Mouse (Mus musculus): ENCODE data around the gene Chst8. TPM values are rescaled to one million over a fixed set of nuclear protein-coding genes. Genes with fewer than 3 reads are reported as not detected.

Chst8 gene
- under 1 TPM; 0.25 to 0.65 TPM for total RNA-seq (2021)

- peak; percentile 79 to 80 for DNase-seq
- intact Hi-C loops (cut with DNase I) = no loop called here
These were observed at the start of gene Chst8 for GRCm38 (mm10) chr7:34812531-34813111. Gene Chst8 (minus strand): TSS chr7:34812711.

GRCm38 (mm10) chr7:34858291-34858690 lies 45.8 kb upstream of the Chst8 start:
- intact Hi-C loops (cut with DNase I) = loop anchor here (10.0 kb wide), 1 partner anchor 137 kb away; no protein-coding TSS in a partner anchor
- DNase-seq = no peak

- DNase-seq = peak in 1 of 2 experiments; percentile 3
- intact Hi-C loops (cut with DNase I) = loop anchor here (10.0 kb wide), 1 partner anchor 140 kb away; no protein-coding TSS in a partner anchor
These were observed 42.4 kb upstream of the Chst8 start for GRCm38 (mm10) chr7:34854781-34855352.

- intact Hi-C loops (cut with DNase I) = loop anchor here (10.0 kb wide), 1 partner anchor 141 kb away; no protein-coding TSS in a partner anchor
These were observed 40.9 kb upstream of the Chst8 start for GRCm38 (mm10) chr7:34853393-34853792.

GRCm38 (mm10) chr7:34849660-34850059 lies 37.1 kb upstream of the Chst8 start:
- DNase-seq = peak in 1 of 2 experiments; percentile 12
- intact Hi-C loops (cut with DNase I) = loop anchor here (10.0 kb wide), 2 partner anchors 145 to 325 kb away; no protein-coding TSS in a partner anchor

More at GRCm38 (mm10) chr7:34853393-34853792, 40.9 kb upstream of the Chst8 start:
- no peak for DNase-seq

- intact Hi-C loops (cut with DNase I) = loop anchor here (10.0 kb wide), 1 partner anchor 326 kb away; no protein-coding TSS in a partner anchor
These were observed 36.3 kb upstream of the Chst8 start for GRCm38 (mm10) chr7:34848811-34849210.

GRCm38 (mm10) chr7:34847900-34848299 lies 35.4 kb upstream of the Chst8 start:
- intact Hi-C loops (cut with DNase I) = loop anchor here (10.0 kb wide), 1 partner anchor 327 kb away; no protein-coding TSS in a partner anchor
- no peak for DNase-seq

More at GRCm38 (mm10) chr7:34848811-34849210, 36.3 kb upstream of the Chst8 start:
- no peak for DNase-seq

- intact Hi-C loops (cut with DNase I) = loop anchor here (10.0 kb wide), 1 partner anchor 327 kb away; no protein-coding TSS in a partner anchor
- no peak for DNase-seq
These were observed 34.9 kb upstream of the Chst8 start for GRCm38 (mm10) chr7:34847410-34847809.

GRCm38 (mm10) chr7:34838749-34839148 lies 26.2 kb upstream of the Chst8 start:
- intact Hi-C loops (cut with DNase I) = no loop called here
- DNase-seq = peak in 1 of 2 experiments; percentile 14

GRCm38 (mm10) chr7:34838231-34838630 lies 25.7 kb upstream of the Chst8 start:
- intact Hi-C loops (cut with DNase I) = no loop called here
- DNase-seq = peak; percentile 24 to 42

- intact Hi-C loops (cut with DNase I) = no loop called here
These were observed 13.9 kb upstream of the Chst8 start for GRCm38 (mm10) chr7:34826255-34826909.

GRCm38 (mm10) chr7:34821587-34821986 lies 9.1 kb upstream of the Chst8 start:
- no peak for DNase-seq
- intact Hi-C loops (cut with DNase I) = no loop called here

More at GRCm38 (mm10) chr7:34826255-34826909, 13.9 kb upstream of the Chst8 start:
- no peak for DNase-seq

- intact Hi-C loops (cut with DNase I) = no loop called here
- no peak for DNase-seq
These were observed 8.0 kb upstream of the Chst8 start for GRCm38 (mm10) chr7:34820554-34820953.

- intact Hi-C loops (cut with DNase I) = no loop called here
- DNase-seq = no peak
These were observed 7.3 kb upstream of the Chst8 start for GRCm38 (mm10) chr7:34819796-34820195.

GRCm38 (mm10) chr7:34818660-34819059 lies 6.1 kb upstream of the Chst8 start:
- intact Hi-C loops (cut with DNase I) = no loop called here

GRCm38 (mm10) chr7:34816981-34817380 lies 4.5 kb upstream of the Chst8 start:
- intact Hi-C loops (cut with DNase I) = no loop called here

More at GRCm38 (mm10) chr7:34818660-34819059, 6.1 kb upstream of the Chst8 start:
- no peak for DNase-seq

GRCm38 (mm10) chr7:34814801-34815200 lies 2.3 kb upstream of the Chst8 start:
- intact Hi-C loops (cut with DNase I) = no loop called here
- DNase-seq = no peak

More at GRCm38 (mm10) chr7:34816981-34817380, 4.5 kb upstream of the Chst8 start:
- no peak for DNase-seq

- intact Hi-C loops (cut with DNase I) = no loop called here
- DNase-seq = peak in 1 of 2 experiments; percentile 15
These were observed 682 bp downstream of the Chst8 start for GRCm38 (mm10) chr7:34811531-34812526.

- DNase-seq = no peak
- intact Hi-C loops (cut with DNase I) = no loop called here
These were observed 1.5 kb downstream of the Chst8 start for GRCm38 (mm10) chr7:34811060-34811459.

- intact Hi-C loops (cut with DNase I) = no loop called here
These were observed 6.2 kb downstream of the Chst8 start for GRCm38 (mm10) chr7:34806307-34806706.

More at GRCm38 (mm10) chr7:34806307-34806706, 6.2 kb downstream of the Chst8 start:
- DNase-seq = peak; percentile 84 to 87

Data from heart, postnatal 10 days (tissue).